Mouse (Mus musculus) limb, embryonic 12.5 days (tissue): ENCODE results near the gene Lcmt1. TPM values are rescaled to one million over a fixed set of nuclear protein-coding genes. Genes with fewer than 3 reads are reported as not detected.

Experiments
- ATAC-seq: fragments of 200-750 bp; cut with Nextera tagmentation; 2 replicates; pipeline ENCODE4 v1.8.0; 2017; ENCODE audit warnings: low read depth, moderate TSS enrichment; ENCODE audit not compliant: insufficient number of reproducible peaks, insufficient read depth, low FRiP score, low TSS enrichment
- H3K27ac ChIP-seq: fragments of 300-500 bp; sonication (generic); 2 replicates; pipeline ENCODE4 v1.5.1; 2016; ENCODE audit warnings: mild to moderate bottlenecking, moderate library complexity
- H3K27me3 ChIP-seq: fragments of 300-500 bp; sonication (generic); 2 replicates; pipeline ENCODE4 v1.6.1; 2016; ENCODE audit warnings: mild to moderate bottlenecking, moderate library complexity
- H3K36me3 ChIP-seq: fragments of 300-500 bp; sonication (generic); 2 replicates; pipeline ENCODE4 v1.6.1; 2016; ENCODE audit warnings: mild to moderate bottlenecking, moderate library complexity
- H3K4me1 ChIP-seq: fragments of 300-500 bp; sonication (generic); replicated peaks from 2 replicates; pipeline ENCODE4 v1.6.1; 2016
- H3K4me2 ChIP-seq: fragments of 300-500 bp; sonication (generic); 2 replicates; pipeline ENCODE4 v1.6.1; 2016; ENCODE audit warnings: mild to moderate bottlenecking, moderate library complexity
- H3K4me3 ChIP-seq: fragments of 300-500 bp; sonication (generic); replicated peaks from 2 replicates; pipeline ENCODE4 v1.5.1; 2016; ENCODE audit warnings: mild to moderate bottlenecking
- H3K9ac ChIP-seq: fragments of 300-500 bp; sonication (generic); replicated peaks from 2 replicates; pipeline ENCODE4 v1.6.1; 2016; ENCODE audit warnings: mild to moderate bottlenecking, moderate library complexity
- H3K9me3 ChIP-seq: fragments of 300-500 bp; sonication (generic); 2 replicates; pipeline ENCODE4 v1.6.1; 2016; ENCODE audit warnings: mild to moderate bottlenecking, moderate library complexity
- WGBS: fragments of 180-500 bp; shearing (Covaris S2); methylation state at CpG from one replicate; pipeline ENCODE4 v1.1.7; 2016; 5-methylcytosine and 5-hydroxymethylcytosine counted together
- polyA plus RNA-seq: library from polyadenylated mRNA; unstranded; fragments of >200 nt; fragmentation: Nextera tagmentation; extraction: Ambion mirVana; gene quantifications from 2 replicates; pipeline ENCODE4 v1.2.1, GENCODE M21; 2016

Lcmt1 gene
- 50.7 and 52.7 TPM in 2 replicates for polyA plus RNA-seq

GRCm38 (mm10) chr7:123369759-123370481 lies at the start of gene Lcmt1, which contains the start of gene Arhgap17:
Gene Lcmt1 (plus strand): TSS chr7:123369784.
Gene Arhgap17 (minus strand): TSS chr7:123369915.
- peaks cover 25% of the 10 kb centered on the region for H3K4me1 ChIP-seq
- ATAC-seq, result peak; percentile 98
- under 1% methylated on average over 64 of the region's 64 CpGs for WGBS
- H3K4me3 ChIP-seq, result peak within 1 kb of the TSS; percentile 74
- H3K27ac ChIP-seq, result peak within 1 kb of the TSS; percentile 92
- no peaks in the 10 kb centered on the region for H3K27me3 ChIP-seq
- no peaks in the 10 kb centered on the region for H3K36me3 ChIP-seq
- H3K9me3 ChIP-seq, result no peaks in the 10 kb centered on the region
- peak within 1 kb of the TSS; percentile 81 for H3K9ac ChIP-seq
- peak within 1 kb of the TSS; percentile 78 for H3K4me2 ChIP-seq

- Histone ChIP-seq H3K36me3 (peaks cover 90% of the 10 kb centered on the region), H3K4me1 (no peaks in the 10 kb centered on the region; the same call in 1 of the 2 replicates), H3K9me3 (no peaks in the 10 kb centered on the region), H3K4me3 (no peak overlapping the region), H3K4me2 (no peak overlapping the region), H3K27ac (no peak overlapping the region), H3K27me3 (no peaks in the 10 kb centered on the region), H3K9ac (no peak overlapping the region)
- no peak for ATAC-seq
- WGBS, result 86% methylated on average over 13 of the region's 13 CpGs
These were observed 47.0 kb upstream of the Lcmt1 start for GRCm38 (mm10) chr7:123322452-123323121.

- H3K4me3 ChIP-seq, result no peak overlapping the region
- no peak overlapping the region for H3K27ac ChIP-seq
- H3K4me1 ChIP-seq, result peaks cover 4% of the 10 kb centered on the region
- no peak overlapping the region for H3K4me2 ChIP-seq
- peaks cover 87% of the 10 kb centered on the region for H3K36me3 ChIP-seq
- no peaks in the 10 kb centered on the region for H3K9me3 ChIP-seq
- ATAC-seq, result no peak
- 88% methylated on average over 2 of the region's 2 CpGs for WGBS
- no peak overlapping the region for H3K9ac ChIP-seq
- no peaks in the 10 kb centered on the region for H3K27me3 ChIP-seq
These were observed 46.2 kb upstream of the Lcmt1 start for GRCm38 (mm10) chr7:123323388-123323787.

GRCm38 (mm10) chr7:123324105-123324504 lies 45.5 kb upstream of the Lcmt1 start:
- peaks cover 80% of the 10 kb centered on the region for H3K36me3 ChIP-seq
- H3K4me1 ChIP-seq, result peaks cover 6% of the 10 kb centered on the region
- H3K27me3 ChIP-seq, result no peaks in the 10 kb centered on the region
- no peak for ATAC-seq
- no peak overlapping the region for H3K4me2 ChIP-seq
- H3K27ac ChIP-seq, result no peak overlapping the region
- H3K4me3 ChIP-seq, result no peak overlapping the region
- H3K9ac ChIP-seq, result no peak overlapping the region
- H3K9me3 ChIP-seq, result no peaks in the 10 kb centered on the region
- WGBS, result 83% methylated on average over 1 of the region's 1 CpGs

- WGBS, result 96% methylated on average over 5 of the region's 5 CpGs
- H3K9ac ChIP-seq, result no peak overlapping the region
- H3K4me3 ChIP-seq, result no peak overlapping the region
- ATAC-seq, result no peak
- H3K4me1 ChIP-seq, result peaks cover 6% of the 10 kb centered on the region
- H3K27ac ChIP-seq, result no peak overlapping the region
- peaks cover 64% of the 10 kb centered on the region for H3K36me3 ChIP-seq
- H3K4me2 ChIP-seq, result no peak overlapping the region
- H3K9me3 ChIP-seq, result no peaks in the 10 kb centered on the region
- H3K27me3 ChIP-seq, result no peaks in the 10 kb centered on the region
These were observed 43.5 kb upstream of the Lcmt1 start for GRCm38 (mm10) chr7:123326062-123326461.

DNA sequence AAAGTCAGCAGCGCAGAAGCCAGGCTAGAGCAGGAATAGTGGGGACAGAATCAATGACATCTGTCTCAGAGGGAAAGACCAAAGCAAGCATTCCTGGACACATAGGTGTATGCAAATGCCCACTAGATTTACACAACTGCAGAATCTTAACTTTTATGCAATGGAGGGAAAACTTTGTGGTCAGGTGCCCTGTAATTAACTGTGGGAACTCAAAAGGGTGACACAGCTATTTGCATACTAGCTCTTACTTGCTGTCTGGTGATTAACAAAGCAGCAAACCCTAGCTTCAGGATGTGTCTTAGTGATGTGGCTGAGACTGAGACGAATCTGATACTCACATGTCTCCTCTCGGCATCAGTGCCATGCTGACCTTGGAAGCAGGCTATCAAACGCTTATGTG lies 42.7 kb upstream of the Lcmt1 start:
- no peak overlapping the region for H3K4me3 ChIP-seq
- no peak overlapping the region for H3K4me2 ChIP-seq
- no peak overlapping the region for H3K9ac ChIP-seq
- H3K36me3 ChIP-seq, result peaks cover 56% of the 10 kb centered on the region
- 83% methylated on average over 4 of the region's 4 CpGs for WGBS
- H3K27ac ChIP-seq, result no peak overlapping the region
- H3K27me3 ChIP-seq, result no peaks in the 10 kb centered on the region
- no peaks in the 10 kb centered on the region for H3K9me3 ChIP-seq
- H3K4me1 ChIP-seq, result peaks cover 6% of the 10 kb centered on the region
- ATAC-seq, result no peak

DNA sequence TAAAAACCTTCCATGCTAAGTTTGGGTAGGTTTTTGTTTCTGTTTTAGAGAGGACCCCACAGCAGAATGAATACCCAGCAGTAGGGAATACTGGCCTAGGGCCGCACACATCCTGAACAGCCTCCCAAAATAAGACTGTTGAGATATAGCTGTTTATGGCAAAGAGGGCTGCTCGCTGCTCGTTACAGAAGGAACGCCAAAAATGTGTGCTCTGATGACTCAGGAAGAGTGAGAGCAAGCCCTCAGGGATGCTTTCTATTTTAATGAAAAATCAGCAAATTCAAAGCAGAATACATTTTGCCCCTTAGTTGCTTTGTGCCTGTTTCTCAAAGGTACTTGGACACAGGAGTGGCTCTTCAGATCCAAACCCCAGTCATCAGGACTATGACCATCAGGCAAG lies 41.7 kb upstream of the Lcmt1 start:
- Histone ChIP-seq H3K27ac (no peak overlapping the region), H3K9me3 (no peaks in the 10 kb centered on the region), H3K4me2 (no peak overlapping the region), H3K27me3 (no peaks in the 10 kb centered on the region), H3K4me1 (peaks cover 6% of the 10 kb centered on the region), H3K9ac (no peak overlapping the region), H3K36me3 (peaks cover 50% of the 10 kb centered on the region), H3K4me3 (no peak overlapping the region)
- WGBS, result 48% methylated on average over 4 of the region's 4 CpGs
- ATAC-seq, result no peak

DNA sequence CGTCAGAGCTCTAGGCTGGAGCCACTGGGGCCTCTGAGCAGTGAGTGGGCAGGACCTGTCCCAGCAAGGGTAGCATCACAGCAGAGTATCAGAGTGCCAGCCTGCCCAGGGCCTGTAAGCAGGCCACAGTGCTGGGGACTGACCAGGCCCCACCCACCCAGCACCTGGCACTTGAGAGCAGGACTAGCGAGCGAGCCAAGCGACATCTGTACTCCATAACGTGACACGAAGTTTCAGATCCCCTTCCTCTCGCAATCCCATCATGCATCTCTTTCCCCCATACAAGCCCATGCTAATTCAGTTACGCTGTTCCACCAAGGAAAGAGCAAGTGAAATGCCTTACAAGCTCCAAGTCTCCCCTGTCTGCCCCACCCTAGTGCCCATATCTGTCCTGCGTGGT lies 39.1 kb upstream of the Lcmt1 start:
- 82% methylated on average over 9 of the region's 9 CpGs for WGBS
- peaks cover 31% of the 10 kb centered on the region; the same call in 1 of the 2 replicates for H3K36me3 ChIP-seq
- H3K9me3 ChIP-seq, result no peaks in the 10 kb centered on the region
- H3K4me1 ChIP-seq, result peaks cover 6% of the 10 kb centered on the region
- no peak overlapping the region for H3K9ac ChIP-seq
- no peak for ATAC-seq
- no peaks in the 10 kb centered on the region for H3K27me3 ChIP-seq
- no peak overlapping the region for H3K27ac ChIP-seq
- H3K4me3 ChIP-seq, result no peak overlapping the region
- no peak overlapping the region for H3K4me2 ChIP-seq

- 59% methylated on average over 1 of the region's 1 CpGs for WGBS
- no peak for ATAC-seq
- no peak overlapping the region for H3K9ac ChIP-seq
- no peaks in the 10 kb centered on the region for H3K27me3 ChIP-seq
- no peaks in the 10 kb centered on the region for H3K9me3 ChIP-seq
- peaks cover 6% of the 10 kb centered on the region; the same call in 1 of the 2 replicates for H3K36me3 ChIP-seq
- no peak overlapping the region for H3K27ac ChIP-seq
- H3K4me1 ChIP-seq, result peaks cover 4% of the 10 kb centered on the region; the same call in 1 of the 2 replicates
- no peak overlapping the region for H3K4me3 ChIP-seq
- no peak overlapping the region for H3K4me2 ChIP-seq
These were observed 33.3 kb upstream of the Lcmt1 start for GRCm38 (mm10) chr7:123336322-123336721.

DNA sequence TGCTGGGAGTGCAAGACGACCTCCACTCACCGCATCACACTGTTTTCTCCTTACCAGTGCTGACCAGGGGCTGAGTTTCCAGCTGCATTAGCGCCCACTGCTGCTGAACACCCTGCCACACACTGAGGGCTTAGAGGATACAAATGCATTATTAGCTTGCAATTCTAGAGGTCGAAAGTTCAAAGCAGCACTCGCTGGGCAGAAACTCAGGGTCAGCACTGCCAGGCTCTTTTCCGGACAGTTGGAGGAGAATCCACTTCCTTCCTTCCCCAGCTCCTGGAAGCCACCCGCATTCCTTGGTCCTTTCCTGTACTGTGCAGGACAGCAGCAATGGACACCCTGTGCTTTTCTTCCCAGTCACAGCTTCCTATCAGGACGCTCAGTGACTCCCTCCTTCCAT lies 31.2 kb upstream of the Lcmt1 start:
- H3K4me1 ChIP-seq, result peaks cover 9% of the 10 kb centered on the region; the same call in 1 of the 2 replicates
- H3K4me2 ChIP-seq, result no peak overlapping the region
- no peak overlapping the region for H3K9ac ChIP-seq
- ATAC-seq, result no peak
- H3K36me3 ChIP-seq, result no peaks in the 10 kb centered on the region
- no peak overlapping the region for H3K27ac ChIP-seq
- H3K9me3 ChIP-seq, result no peaks in the 10 kb centered on the region
- H3K4me3 ChIP-seq, result no peak overlapping the region
- 57% methylated on average over 8 of the region's 8 CpGs for WGBS
- H3K27me3 ChIP-seq, result no peaks in the 10 kb centered on the region

DNA sequence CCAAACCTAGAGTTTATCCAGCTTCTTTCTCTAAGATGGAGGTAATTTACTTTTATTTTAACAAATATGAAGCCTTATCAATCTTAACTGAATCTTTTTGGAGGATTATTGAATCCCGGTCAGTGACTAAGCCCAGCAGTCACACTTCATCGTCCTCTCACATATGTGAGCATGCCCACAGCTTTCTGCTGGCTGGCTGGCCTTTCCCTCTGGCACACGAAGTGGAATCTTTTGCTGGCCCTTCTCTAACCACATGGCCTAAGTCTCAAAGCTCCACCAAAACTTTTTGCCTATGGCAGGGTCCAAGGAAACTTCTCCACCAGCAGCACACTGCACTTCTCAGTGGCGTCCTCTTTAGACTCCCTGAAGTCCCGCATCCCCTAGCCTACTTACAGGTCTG lies 27.7 kb upstream of the Lcmt1 start:
- no peaks in the 10 kb centered on the region for H3K36me3 ChIP-seq
- H3K4me1 ChIP-seq, result peaks cover 15% of the 10 kb centered on the region; the same call in 1 of the 2 replicates
- H3K9me3 ChIP-seq, result no peaks in the 10 kb centered on the region
- no peak overlapping the region for H3K9ac ChIP-seq
- ATAC-seq, result no peak
- H3K27ac ChIP-seq, result no peak overlapping the region
- WGBS, result 75% methylated on average over 5 of the region's 5 CpGs
- no peak overlapping the region for H3K4me2 ChIP-seq
- H3K4me3 ChIP-seq, result no peak overlapping the region
- no peaks in the 10 kb centered on the region for H3K27me3 ChIP-seq
